24 mouse cellular contexts compared by ENCODE assay signal in genomic region chr2:92830134-92830533, GRCm38 (mm10).
DNase-seq lines count a peak whose midpoint lies in the region; ATAC-seq lines count a peak whose summit lies in the region.
"Had no signal": no experiment of that assay in that cellular context is flagged by ENCODE, and none has a peak within 500 bp of the region (broad histone marks: within the 10 kb centered on the region; RNA-seq: fewer than 3 reads in every experiment).

No protein-coding gene starts in this region.

- H3K4me3 ChIP-seq in kidney, embryonic 16.5 days (ENCODE audit: low read length): no peak overlapping the region
- no peak overlapping the region for H3K4me3 ChIP-seq in midbrain, embryonic 16.5 days (ENCODE audit: low read depth, low read length)
- H3K4me3 ChIP-seq: embryonic facial prominence, embryonic 12.5 days; gastrocnemius, adult 2 months; heart, embryonic 15.5 days; limb, embryonic 12.5 days; midbrain, embryonic 12.5 days had no signal

- no peaks in the 10 kb centered on the region for H3K36me3 ChIP-seq in kidney, embryonic 16.5 days (ENCODE audit: insufficient read depth, low read length)
- H3K36me3 ChIP-seq in midbrain, embryonic 16.5 days (ENCODE audit: control insufficient read depth, insufficient read depth, low read length): no peaks in the 10 kb centered on the region
- H3K36me3 ChIP-seq: embryonic facial prominence, embryonic 12.5 days; G1E; heart, embryonic 15.5 days; limb, embryonic 12.5 days; midbrain, embryonic 12.5 days had no signal

- no peak for ATAC-seq in cerebellum, adult (ENCODE audit: insufficient number of reproducible peaks, low FRiP score, low TSS enrichment)
- peak; percentile 5; the same call in 1 of the 2 replicates for ATAC-seq in kidney, embryonic 16.5 days (ENCODE audit: low FRiP score, low TSS enrichment)
- ATAC-seq in midbrain, embryonic 16.5 days: peak; percentile 44; the same call in 1 of the 2 replicates
- ATAC-seq: activated CD4-positive, CD25-positive, alpha-beta regulatory T cell, adult 4 months; liver, postnatal 0 days; lung, postnatal 0 days; Patski had no signal

- H3K4me1 ChIP-seq in kidney, embryonic 16.5 days (ENCODE audit: insufficient read depth, low read length): peaks cover 13% of the 10 kb centered on the region
- peaks cover 14% of the 10 kb centered on the region for H3K4me1 ChIP-seq in midbrain, embryonic 16.5 days (ENCODE audit: control insufficient read depth, insufficient read depth, low read length)
- H3K4me1 ChIP-seq: heart, embryonic 15.5 days had no signal

- H3K4me2 ChIP-seq in kidney, embryonic 16.5 days (replicated peaks; ENCODE audit: low read depth, low read length): no peak overlapping the region
- no peak overlapping the region for H3K4me2 ChIP-seq in midbrain, embryonic 16.5 days (ENCODE audit: low read length)
- H3K4me2 ChIP-seq: embryonic facial prominence, embryonic 12.5 days; heart, embryonic 15.5 days; limb, embryonic 12.5 days; liver, embryonic 11.5 days; midbrain, embryonic 12.5 days had no signal

- 62% methylated on average over 2 of the region's 2 CpGs for whole genome bisulfite sequencing in kidney, embryonic 16.5 days
- WGBS in midbrain, embryonic 16.5 days: 47% methylated on average over 2 of the region's 2 CpGs

- no peaks in the 10 kb centered on the region for H3K27me3 ChIP-seq in kidney, embryonic 16.5 days (ENCODE audit: insufficient read depth, low read length)
- no peaks in the 10 kb centered on the region for H3K27me3 ChIP-seq in midbrain, embryonic 16.5 days (ENCODE audit: control insufficient read depth, insufficient read depth, low read depth, low read length)
- H3K27me3 ChIP-seq: embryonic facial prominence, embryonic 12.5 days; heart, embryonic 15.5 days; limb, embryonic 12.5 days; midbrain, embryonic 12.5 days had no signal

- H3K9me3 ChIP-seq in kidney, embryonic 16.5 days (ENCODE audit: low read length): no peaks in the 10 kb centered on the region
- H3K9me3 ChIP-seq in midbrain, embryonic 16.5 days (replicated peaks; ENCODE audit: control insufficient read depth, low read length, poor library complexity, severe bottlenecking): no peaks in the 10 kb centered on the region
- H3K9me3 ChIP-seq: embryonic facial prominence, embryonic 12.5 days; G1E; heart, embryonic 15.5 days; limb, embryonic 12.5 days; midbrain, embryonic 12.5 days had no signal

- no peak overlapping the region for H3K9ac ChIP-seq in kidney, embryonic 16.5 days (replicated peaks; ENCODE audit: low read length)
- no peak overlapping the region for H3K9ac ChIP-seq in midbrain, embryonic 16.5 days (ENCODE audit: low read depth, low read length)
- H3K9ac ChIP-seq: embryonic facial prominence, embryonic 12.5 days; heart, embryonic 15.5 days; limb, embryonic 12.5 days; liver, postnatal 0 days; midbrain, embryonic 12.5 days had no signal

- DNase-seq in cerebellum, adult 9-11 months: peak; percentile 28
- no peak for DNase-seq in kidney, adult 18-20 months
- peak; percentile 16 for DNase-seq in R1 (ENCODE audit: low read depth, low spot score)
- DNase-seq in spleen, postnatal 10 days (ENCODE audit: low spot score in 2 of 2): no peak
- DNase-seq: adrenal gland, adult 8-10 months; gastrocnemius, adult 2 months; heart, postnatal 36 days; kidney, adult 11 months; kidney, postnatal 10 days; liver, postnatal 0 days; thymus, adult 2 months had no signal

- H3K27ac ChIP-seq in kidney, embryonic 16.5 days (ENCODE audit: low read length): no peak overlapping the region
- H3K27ac ChIP-seq in midbrain, embryonic 16.5 days (ENCODE audit: low read length): no peak overlapping the region
- H3K27ac ChIP-seq: embryonic facial prominence, embryonic 12.5 days; gastrocnemius, adult 2 months; heart, embryonic 15.5 days; limb, embryonic 12.5 days; midbrain, embryonic 12.5 days; stomach, postnatal 0 days had no signal

Comparison
In these comparisons a context has a peak if more than half of its experiments do, and no peak if none do; other contexts are left out.
1. DNase-seq: peak in cerebellum, adult 9-11 months (single experiment) and R1 (single experiment); none in kidney, adult 18-20 months (single experiment) and spleen, postnatal 10 days (0 of 2).